Mouse (Mus musculus): ENCODE measurements around the gene Abcd4.

Gene Abcd4

DNA sequence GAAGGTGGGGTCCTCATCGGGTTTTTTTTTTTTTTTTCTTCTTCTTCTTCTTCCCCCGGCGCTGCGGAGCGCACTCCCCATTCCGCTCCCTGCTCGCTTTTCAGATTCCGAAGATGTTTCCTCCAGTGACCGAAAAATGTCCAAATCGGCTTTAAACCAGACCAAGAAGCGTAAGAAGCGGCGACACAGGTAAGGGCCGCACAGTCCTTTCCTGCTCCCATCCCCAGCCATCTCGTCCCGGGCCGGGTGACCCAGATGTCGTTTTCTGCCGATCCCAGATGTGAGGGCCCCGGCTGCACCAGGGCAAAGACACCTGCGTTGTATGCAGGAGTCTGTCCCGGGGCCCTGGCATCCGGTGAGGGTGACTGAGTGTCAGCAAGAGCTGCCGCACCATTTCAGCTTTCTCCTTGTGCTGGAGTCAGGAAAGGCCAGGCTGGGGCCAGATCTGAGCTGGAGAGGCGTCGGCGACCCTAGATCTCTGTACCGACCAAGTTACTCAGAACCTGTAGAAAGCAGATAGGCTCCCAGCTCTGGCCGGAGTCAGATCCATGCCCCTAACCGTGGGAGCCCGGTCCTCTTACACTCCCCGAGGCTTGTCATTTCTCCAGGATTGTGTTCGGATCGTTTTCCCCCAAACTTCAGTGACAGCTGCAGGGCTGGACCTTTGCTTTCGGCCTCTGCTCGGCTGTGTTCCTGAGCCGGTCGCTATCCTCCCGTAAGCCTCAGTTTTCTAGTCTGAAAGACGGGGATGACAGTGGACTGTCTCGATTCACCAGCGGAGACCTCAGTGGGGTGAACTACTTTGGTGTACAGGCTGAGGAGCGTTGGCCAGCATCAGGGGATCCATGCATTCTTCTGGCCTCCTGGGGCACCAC lies 45.5 kb downstream of the Abcd4 start:
- no peak for DNase-seq (ENCODE audit: low spot score in 2 of 2)

DNA sequence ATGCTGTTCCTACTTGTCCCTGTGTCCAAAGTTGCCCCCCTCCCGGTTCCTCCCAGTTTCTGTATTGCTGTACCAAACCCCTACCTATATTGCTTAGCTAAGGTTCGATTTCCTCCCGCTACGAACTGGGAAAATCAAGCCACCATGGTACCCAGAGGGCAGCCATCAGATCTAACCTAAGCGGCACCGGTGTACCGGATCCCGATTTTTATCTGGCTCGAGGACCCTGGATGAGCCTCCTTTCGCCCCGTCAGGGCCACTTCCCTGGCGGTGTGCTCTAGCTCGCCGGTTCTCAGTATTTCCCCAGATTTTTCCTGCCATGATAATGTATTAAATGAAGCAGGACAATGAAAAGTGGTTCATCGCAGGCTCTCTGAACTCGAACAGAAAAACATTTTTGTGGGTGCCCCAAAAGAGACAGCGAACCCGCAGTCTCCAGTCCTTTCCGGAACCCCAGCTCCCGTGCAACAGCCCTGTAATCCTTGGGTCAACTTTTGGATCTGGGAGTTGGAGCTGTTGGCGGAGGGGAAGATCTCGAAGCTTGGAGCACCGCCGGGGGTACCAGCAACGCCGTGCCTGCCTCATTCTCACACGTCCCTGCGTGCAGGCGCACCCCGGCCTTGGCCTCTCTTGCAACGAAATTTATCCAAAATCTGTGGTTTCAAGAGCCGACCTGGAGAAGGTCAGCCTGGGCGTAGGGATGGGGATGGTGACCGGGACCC lies 46.4 kb downstream of the Abcd4 start:
- DNase-seq (ENCODE audit: low spot score in 2 of 2): no peak

DNA sequence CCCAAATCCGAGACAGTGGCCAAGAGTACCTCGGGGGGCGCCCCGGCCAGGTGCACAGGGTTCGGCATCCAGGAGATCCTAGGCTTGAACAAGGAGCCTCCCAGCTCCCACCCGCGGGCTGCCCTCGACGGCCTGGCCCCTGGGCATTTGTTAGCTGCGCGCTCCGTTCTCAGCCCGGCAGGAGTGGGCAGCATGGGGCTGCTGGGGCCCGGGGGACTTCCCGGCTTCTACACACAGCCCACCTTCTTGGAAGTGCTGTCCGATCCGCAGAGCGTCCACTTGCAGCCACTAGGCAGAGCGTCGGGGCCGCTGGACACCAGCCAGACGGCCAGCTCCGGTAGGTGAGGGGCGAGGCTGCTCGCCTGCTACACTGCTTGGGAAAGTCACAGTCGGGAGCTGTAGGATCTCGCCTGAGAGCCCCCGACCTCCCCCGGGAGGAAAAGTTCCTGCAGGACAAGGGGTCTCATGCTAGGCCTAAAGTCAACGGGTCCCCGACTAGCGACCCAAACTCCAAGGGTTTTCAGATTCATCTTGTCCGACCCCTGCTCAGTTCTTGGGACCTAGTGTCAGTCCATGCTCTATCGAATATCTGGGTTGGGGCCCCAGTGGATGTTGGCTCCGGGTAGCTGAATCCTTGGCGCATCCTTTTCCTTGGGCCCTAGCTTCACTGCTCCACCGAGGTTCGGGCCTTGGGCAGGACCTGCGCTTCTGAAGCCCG lies 47.1 kb downstream of the Abcd4 start:
- DNase-seq (ENCODE audit: low spot score in 2 of 2): no peak

DNA sequence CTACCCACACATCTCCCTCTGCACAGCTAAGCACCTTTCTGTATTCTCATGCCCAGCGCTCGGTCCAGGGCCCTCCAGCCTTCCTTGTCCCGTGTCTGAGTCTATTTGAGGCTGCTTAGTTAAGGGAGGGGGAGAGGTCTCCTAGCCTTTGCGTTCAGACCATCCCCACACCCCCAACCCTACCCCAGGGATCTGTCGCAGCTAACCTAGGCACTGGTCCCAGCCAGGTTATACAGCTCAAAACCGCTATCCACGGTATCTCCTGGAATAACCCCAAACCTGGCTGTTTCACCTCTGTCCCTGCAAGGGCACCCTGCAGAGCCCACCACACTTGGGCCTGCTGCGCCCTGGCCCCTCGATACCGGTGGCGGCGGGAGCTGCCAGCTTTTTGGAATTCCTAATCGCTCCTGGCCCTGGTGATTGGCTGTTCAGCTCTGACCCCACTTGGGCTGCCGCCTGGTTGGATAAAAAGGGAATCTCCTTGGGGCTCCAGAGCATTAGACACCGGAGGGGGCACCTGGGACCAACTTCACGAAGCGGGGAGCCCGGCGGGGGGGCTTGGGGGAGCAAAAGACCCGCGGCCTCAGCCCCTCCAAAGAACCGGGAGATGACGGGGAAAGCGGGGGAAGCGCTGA lies 47.8 kb downstream of the Abcd4 start, which contains the start of gene Vsx2:
Gene Vsx2, plus strand, starts transcription at position 427 of the 635 bp plus-strand sequence.
- DNase-seq (ENCODE audit: low spot score in 2 of 2): no peak

DNA sequence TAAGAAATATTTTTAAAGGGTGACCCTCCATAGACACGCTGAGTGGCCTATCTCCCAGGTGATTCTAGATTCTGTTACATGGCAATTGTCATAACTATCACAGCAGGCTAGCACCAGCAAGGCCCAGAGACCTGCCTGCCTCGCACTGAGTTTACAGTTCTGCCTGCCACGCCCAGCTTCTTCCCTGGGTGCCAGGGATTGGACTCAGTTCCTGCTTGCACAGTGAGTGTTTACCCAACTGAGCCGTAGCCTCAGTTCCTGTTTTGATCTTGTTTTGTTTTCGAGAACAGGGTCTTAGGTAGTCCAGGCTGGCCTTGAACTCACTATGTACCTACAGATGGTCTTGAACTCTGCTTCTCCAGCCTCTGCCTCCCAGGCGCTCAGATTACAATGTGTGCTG lies 49.6 kb downstream of the Abcd4 start:
- no peak for DNase-seq (ENCODE audit: low spot score in 2 of 2)

DNA sequence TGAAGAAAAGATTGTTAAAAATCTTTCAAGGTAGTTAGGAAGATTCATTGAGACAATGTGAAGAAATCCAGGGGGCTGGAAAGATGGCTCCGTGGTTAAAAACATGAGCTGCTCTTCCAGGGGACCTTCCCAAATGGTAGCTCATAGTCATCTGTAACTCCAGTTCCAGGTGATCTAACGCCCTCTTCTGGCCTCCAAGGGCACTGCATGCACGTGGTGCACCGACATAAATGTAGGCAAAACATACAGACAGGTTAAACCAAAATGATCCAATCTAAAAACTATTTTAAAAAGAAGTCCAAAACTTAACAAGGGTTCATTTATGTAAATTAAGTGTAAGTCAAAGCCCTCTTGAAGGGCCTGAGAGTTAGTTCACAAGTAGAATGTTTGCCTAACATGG lies 54.7 kb downstream of the Abcd4 start:
- no peak for DNase-seq (ENCODE audit: low spot score in 2 of 2)

DNA sequence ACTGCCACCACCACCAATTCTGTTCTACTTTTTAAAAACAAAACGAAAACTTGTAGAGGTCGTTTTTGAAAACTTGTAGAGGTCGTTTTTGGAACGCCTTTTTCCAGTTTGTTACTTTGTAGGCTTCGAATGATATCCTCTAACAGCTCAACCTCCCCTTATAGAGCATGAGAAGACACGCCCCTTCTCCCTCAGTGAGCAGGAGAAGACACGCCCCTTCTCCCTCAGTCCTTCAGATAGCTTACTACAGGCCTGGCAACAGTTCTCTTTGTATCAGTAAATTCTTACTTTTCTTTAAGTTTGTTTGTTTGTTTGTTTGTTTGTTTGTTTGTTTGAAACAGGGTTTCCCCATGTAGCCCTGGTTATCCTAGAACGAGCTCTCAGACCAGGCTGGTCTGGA lies 62.0 kb downstream of the Abcd4 start:
- no peak for DNase-seq (ENCODE audit: low spot score in 2 of 2)

All from spleen, postnatal 36 days (tissue).